Mouse (Mus musculus): Measurements from ENCODE around the gene Gm5861. TPM values are rescaled to one million over a fixed set of nuclear protein-coding genes. Genes with fewer than 3 reads are reported as not detected.
"Not testable (repeated sequence)": the region's sequence is repeated elsewhere in the genome, so short reads cannot be mapped to it uniquely, and the experiment has no call there.

Gene Gm5861
- not detected in 2 replicates for polyA plus RNA-seq (2014; fragmentation: Nextera tagmentation; extraction: Ambion mirVana)

GRCm38 (mm10) chr5:11182772-11183171, at the start of gene Gm5861:
Gene Gm5861, plus strand, starts transcription at chr5:11183072.
- not testable (repeated sequence) for ATAC-seq (ENCODE audit: insufficient read depth); H3K4me2 ChIP-seq; H3K4me3 ChIP-seq (ENCODE audit: low read depth, low read length); H3K9ac ChIP-seq; H3K27me3 ChIP-seq (ENCODE audit: insufficient read depth, low read length); H3K4me1 ChIP-seq (ENCODE audit: insufficient read depth); H3K36me3 ChIP-seq (ENCODE audit: insufficient read depth); DNase-seq; H3K27ac ChIP-seq (ENCODE audit: low read depth); H3K9me3 ChIP-seq (ENCODE audit: low read depth, low read length)
- 52% methylated on average over 2 of the region's 3 CpGs for WGBS

DNA sequence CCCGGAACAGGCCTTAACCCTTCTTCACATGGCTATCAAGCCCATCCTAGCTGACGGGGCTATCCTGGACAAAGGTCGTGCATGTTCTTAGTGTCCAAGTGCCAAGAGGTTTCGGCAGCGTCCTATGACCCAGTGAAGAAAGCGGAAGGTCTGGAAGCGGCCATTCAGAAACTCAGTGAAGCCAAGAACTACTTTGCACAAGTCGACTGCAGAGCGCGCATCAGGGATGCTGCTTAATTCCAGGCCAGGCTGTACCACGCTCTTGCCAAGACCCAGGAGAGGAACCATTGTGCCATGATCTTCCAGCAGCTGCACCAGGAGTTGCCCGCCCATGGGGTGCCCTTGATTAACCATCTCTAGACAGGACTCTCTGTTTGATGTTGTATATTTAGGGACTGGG, 44.8 kb upstream of the Gm5861 start:
- not testable (repeated sequence) for ATAC-seq (ENCODE audit: insufficient read depth); DNase-seq; H3K36me3 ChIP-seq (ENCODE audit: insufficient read depth); H3K27ac ChIP-seq (ENCODE audit: low read depth); H3K4me2 ChIP-seq; H3K27me3 ChIP-seq (ENCODE audit: insufficient read depth, low read length); H3K9ac ChIP-seq; H3K9me3 ChIP-seq (ENCODE audit: low read depth, low read length); H3K4me3 ChIP-seq (ENCODE audit: low read depth, low read length); H3K4me1 ChIP-seq (ENCODE audit: insufficient read depth)
- 89% methylated on average over 12 of the region's 12 CpGs for WGBS

Other genes with a start within 250 kb of the Gm5861 start
- gene Gm8871, start 235.3 kb upstream of the Gm5861 start, polyA plus RNA-seq (2014; fragmentation: Nextera tagmentation; extraction: Ambion mirVana), result not detected in 2 replicates
- gene Gm8857, start 235.3 kb upstream of the Gm5861 start, polyA plus RNA-seq (2014; fragmentation: Nextera tagmentation; extraction: Ambion mirVana), result not detected in 2 replicates
- gene Gm8879, start 55.4 kb upstream of the Gm5861 start, polyA plus RNA-seq (2014; fragmentation: Nextera tagmentation; extraction: Ambion mirVana), result not detected in 2 replicates
- gene Gm8890, start 73.0 kb downstream of the Gm5861 start, polyA plus RNA-seq (2014; fragmentation: Nextera tagmentation; extraction: Ambion mirVana), result not detected in 2 replicates
- not detected in 2 replicates for gene Speer1, start 158.4 kb downstream of the Gm5861 start, polyA plus RNA-seq (2014; fragmentation: Nextera tagmentation; extraction: Ambion mirVana)
- not detected in 2 replicates for gene Gm8897, start 233.3 kb downstream of the Gm5861 start, polyA plus RNA-seq (2014; fragmentation: Nextera tagmentation; extraction: Ambion mirVana)